Mouse (Mus musculus) MEL (cell line): Measurements from ENCODE around the gene Mks1. TPM values are rescaled to one million over a fixed set of nuclear protein-coding genes. Genes with fewer than 3 reads are reported as not detected.

ENCODE experiments used
- DNase-seq: peaks from one replicate; pipeline ENCODE4 v3.0.0; 2011; ENCODE audit warnings: low read depth, low spot score
- H3K27ac ChIP-seq: 2 replicates; pipeline ENCODE4 v1.5.1; 2012; ENCODE audit warnings: low read depth, mild to moderate bottlenecking, control low read depth, low read length, moderate library complexity; ENCODE audit not compliant: control insufficient read depth
- H3K27me3 ChIP-seq, 2 experiments: fragments of 150-350 bp in 1 of 2; sonication (generic) in 1 of 2; 2 replicates each; pipeline ENCODE4 v1.6.1; 2012; ENCODE audit warnings: low read length in 2 of 2, mild to moderate bottlenecking in 2 of 2, improper control_type of control experiment in 1 of 2, moderate library complexity in 1 of 2; ENCODE audit not compliant: insufficient read depth in 2 of 2, control insufficient read depth in 1 of 2
- H3K36me3 ChIP-seq, 2 experiments: 2 replicates each; pipeline ENCODE4 v1.6.1; 2012 to 2014; ENCODE audit warnings: low read length in 2 of 2, improper control_type of control experiment in 1 of 2, inconsistent platforms in 1 of 2, mild to moderate bottlenecking in 1 of 2; ENCODE audit not compliant: insufficient read depth in 2 of 2, control insufficient read depth in 1 of 2
- H3K4me1 ChIP-seq, 2 experiments: fragments of 150-350 bp in 1 of 2; sonication (generic) in 1 of 2; 2 replicates each; pipeline ENCODE4 v1.6.1; 2012; ENCODE audit warnings: low read length in 2 of 2, improper control_type of control experiment in 1 of 2, mild to moderate bottlenecking in 1 of 2; ENCODE audit not compliant: insufficient read depth in 2 of 2, control insufficient read depth in 1 of 2
- H3K4me3 ChIP-seq, 2 experiments: fragments of 150-350 bp in 1 of 2; sonication (generic) in 1 of 2; 2 replicates each; pipeline ENCODE4 v1.5.1; 2012; ENCODE audit warnings: low read depth in 2 of 2, low read length in 2 of 2, mild to moderate bottlenecking in 2 of 2, moderate library complexity in 2 of 2, control low read depth in 1 of 2, improper control_type of control experiment in 1 of 2; ENCODE audit not compliant: control insufficient read depth in 1 of 2, insufficient read depth in 1 of 2
- H3K79me2 ChIP-seq: 2 replicates; pipeline ENCODE4 v1.6.1; 2012; ENCODE audit warnings: mild to moderate bottlenecking, low read length, moderate library complexity; ENCODE audit not compliant: control insufficient read depth, poor library complexity, insufficient read depth
- H3K9ac ChIP-seq: 2 replicates; pipeline ENCODE4 v1.6.1; 2012; ENCODE audit warnings: low read depth, mild to moderate bottlenecking, control low read depth, low read length, moderate library complexity; ENCODE audit not compliant: control insufficient read depth, poor library complexity, severe bottlenecking
- H3K9me3 ChIP-seq: fragments of 150-350 bp; sonication (generic); replicated peaks from 2 replicates; pipeline ENCODE4 v1.6.1; 2012; ENCODE audit warnings: mild to moderate bottlenecking, low read length, improper control_type of control experiment, moderate library complexity; ENCODE audit not compliant: insufficient read depth
- CHD1 ChIP-seq: IDR thresholded peaks from 2 replicates; pipeline ENCODE4 v1.6.1; 2012; ENCODE audit warnings: low read depth, mild to moderate bottlenecking, inconsistent platforms, low read length, improper control_type of control experiment
- GATA1 ChIP-seq: IDR thresholded peaks from 2 replicates; pipeline ENCODE4 v1.6.1; 2011; ENCODE audit warnings: low read depth, low read length, improper control_type of control experiment
- MAZ ChIP-seq: IDR thresholded peaks from 2 replicates; pipeline ENCODE4 v1.6.1; 2012; ENCODE audit warnings: low read depth, mild to moderate bottlenecking, inconsistent platforms, low read length, improper control_type of control experiment
- MEF2A ChIP-seq: IDR thresholded peaks from 2 replicates; pipeline ENCODE4 v1.6.1; 2014; ENCODE audit warnings: low read depth, mild to moderate bottlenecking, inconsistent platforms, low read length, improper control_type of control experiment; ENCODE audit not compliant: poor library complexity, insufficient replicate concordance, severe bottlenecking; ENCODE audit errors: extremely low read depth
- MXI1 ChIP-seq: IDR thresholded peaks from 2 replicates; pipeline ENCODE4 v1.6.1; 2011; ENCODE audit warnings: mild to moderate bottlenecking, low read depth, low read length, improper control_type of control experiment
- NRF1 ChIP-seq: IDR thresholded peaks from 2 replicates; pipeline ENCODE4 v1.6.1; 2014; ENCODE audit warnings: low read depth, mild to moderate bottlenecking, inconsistent platforms, low read length, improper control_type of control experiment, moderate library complexity; ENCODE audit not compliant: poor library complexity, insufficient read depth, severe bottlenecking
- POLR2A ChIP-seq, 2 experiments: IDR thresholded peaks; 2 replicates each; pipeline ENCODE4 v1.6.1; 2011 to 2012; ENCODE audit warnings: low read length in 2 of 2, mild to moderate bottlenecking in 2 of 2, control low read depth in 1 of 2, improper control_type of control experiment in 1 of 2, low read depth in 1 of 2, moderate library complexity in 1 of 2; ENCODE audit not compliant: control insufficient read depth in 1 of 2, insufficient read depth in 1 of 2, poor library complexity in 1 of 2
- POLR2AphosphoS2 ChIP-seq: IDR thresholded peaks from 2 replicates; pipeline ENCODE4 v1.6.1; 2011; ENCODE audit warnings: low read length, improper control_type of control experiment
- POLR2AphosphoS5 ChIP-seq: IDR thresholded peaks from 2 replicates; pipeline ENCODE4 v1.6.1; 2012; ENCODE audit warnings: low read depth, borderline replicate concordance, mild to moderate bottlenecking, inconsistent platforms, low read length, moderate library complexity, mixed read lengths
- SIN3A ChIP-seq: IDR thresholded peaks from 2 replicates; pipeline ENCODE4 v1.6.1; 2012; ENCODE audit warnings: low read length, improper control_type of control experiment, inconsistent platforms
- SMC3 ChIP-seq: IDR thresholded peaks from 2 replicates; pipeline ENCODE4 v1.6.1; 2011; ENCODE audit warnings: low read depth, low read length, improper control_type of control experiment
- TBP ChIP-seq: IDR thresholded peaks from 2 replicates; pipeline ENCODE4 v1.8.0; 2011; ENCODE audit warnings: low read depth, low read length, improper control_type of control experiment
- TCF12 ChIP-seq: IDR thresholded peaks from 2 replicates; pipeline ENCODE4 v1.6.1; 2014; ENCODE audit warnings: low read depth, mild to moderate bottlenecking, inconsistent platforms, low read length, improper control_type of control experiment, moderate library complexity
- UBTF ChIP-seq: IDR thresholded peaks from 2 replicates; pipeline ENCODE4 v1.6.1; 2012; ENCODE audit warnings: low read depth, mild to moderate bottlenecking, inconsistent platforms, low read length, improper control_type of control experiment, moderate library complexity, borderline replicate concordance; ENCODE audit not compliant: insufficient read depth
- USF2 ChIP-seq, 2 experiments: IDR thresholded peaks; 2 replicates each; pipeline ENCODE4 v1.6.1; 2011 to 2012; ENCODE audit warnings: improper control_type of control experiment in 2 of 2, low read length in 2 of 2, borderline replicate concordance in 1 of 2, inconsistent platforms in 1 of 2, low read depth in 1 of 2, mild to moderate bottlenecking in 1 of 2; ENCODE audit not compliant: insufficient read depth in 1 of 2
- ZC3H11A ChIP-seq: IDR thresholded peaks from 2 replicates; pipeline ENCODE4 v1.6.1; 2012; ENCODE audit warnings: low read depth, mild to moderate bottlenecking, inconsistent platforms, low read length, improper control_type of control experiment
- ZMIZ1 ChIP-seq: IDR thresholded peaks from 2 replicates; pipeline ENCODE4 v1.6.1; 2012; ENCODE audit warnings: low read depth, mild to moderate bottlenecking, inconsistent platforms, low read length, improper control_type of control experiment, moderate library complexity
- ZNF384 ChIP-seq: IDR thresholded peaks from 2 replicates; pipeline ENCODE4 v1.6.1; 2012; ENCODE audit warnings: low read depth, mild to moderate bottlenecking, inconsistent platforms, low read length, improper control_type of control experiment
- polyA plus RNA-seq, 2 experiments: library from polyadenylated mRNA; stranded (reverse) in 1 of 2; unstranded in 1 of 2; fragments of >175 nt in 1 of 2; fragments of >200 nt in 1 of 2; gene quantifications; 2 replicates each; pipeline versions ENCODE4 v1.2.1 to v1.2.4; 2012; ENCODE audit warnings: low replicate concordance in 2 of 2, low read depth in 1 of 2; ENCODE audit not compliant: insufficient read length in 2 of 2, insufficient read depth in 1 of 2, missing spikeins in 1 of 2
- total RNA-seq: library from RNA; depleted of rRNA; stranded (reverse); fragments of 300-350 nt; gene quantifications from 2 replicates; pipeline ENCODE4 v1.2.3, GENCODE M21; 2012

The Mks1 gene
- total and polyA plus RNA-seq, 3 experiments: 3.3 to 6.1 TPM; not detected in 1

GRCm38 (mm10) chr11:87859273-87859672 is 6.3 kb downstream of the Mks1 start:
- Histone ChIP-seq H3K9me3 (no peaks in the 10 kb centered on the region), H3K36me3 (no peaks in the 10 kb centered on the region), H3K9ac (no peak overlapping the region), H3K27me3 (no peaks in the 10 kb centered on the region), H3K4me3 (no peak overlapping the region), H3K79me2 (no peaks in the 10 kb centered on the region), H3K27ac (no peak overlapping the region), H3K4me1 (no peaks in the 10 kb centered on the region)
- DNase-seq: no peak
- TF ChIP-seq CHD1 (no peak), MAZ (no peak), TCF12 (no peak), TBP (no peak), ZC3H11A (no peak), ZNF384 (no peak), POLR2A (IDR thresholded peaks at IDR 0.05; ENCODE audit: control insufficient read depth in 1 of 2, insufficient read depth in 1 of 2, low read depth in 1 of 2, low read length in 2 of 2, poor library complexity in 1 of 2) (no peak), ZMIZ1 (no peak), POLR2AphosphoS2 (no peak), GATA1 (no peak), MEF2A (no peak), MXI1 (no peak)

DNA sequence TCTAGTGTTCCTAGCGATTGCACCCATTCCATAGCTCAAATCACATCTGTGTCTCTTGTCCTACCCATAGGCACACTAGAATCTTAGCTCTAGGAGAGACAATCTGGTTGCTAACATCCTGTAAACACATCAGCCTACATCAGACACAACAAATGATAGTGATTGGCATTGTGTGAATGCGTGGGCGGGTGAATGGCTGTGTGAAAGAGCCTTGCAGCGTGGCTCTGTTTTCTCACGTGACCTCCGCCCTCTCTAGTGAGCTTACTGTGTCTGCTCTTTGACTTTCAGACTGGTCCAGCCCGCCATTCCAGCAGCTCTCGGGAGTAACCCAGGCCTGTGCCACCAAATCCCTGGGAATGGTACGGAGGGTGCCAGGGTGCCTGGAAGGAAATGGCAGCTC is 7.4 kb downstream of the Mks1 start:
- H3K36me3 ChIP-seq: no peaks in the 10 kb centered on the region
- H3K4me1 ChIP-seq: no peaks in the 10 kb centered on the region
- DNase-seq: no peak
- no peaks in the 10 kb centered on the region for H3K79me2 ChIP-seq
- no peak overlapping the region for H3K27ac ChIP-seq
- TF ChIP-seq POLR2A (IDR thresholded peaks at IDR 0.05; ENCODE audit: control insufficient read depth in 1 of 2, insufficient read depth in 1 of 2, low read depth in 1 of 2, low read length in 2 of 2, poor library complexity in 1 of 2) (no peak), SIN3A (no peak), SMC3 (no peak), CHD1 (no peak)
- no peak overlapping the region for H3K4me3 ChIP-seq
- H3K9ac ChIP-seq: no peak overlapping the region
- no peaks in the 10 kb centered on the region for H3K9me3 ChIP-seq
- no peaks in the 10 kb centered on the region for H3K27me3 ChIP-seq

DNA sequence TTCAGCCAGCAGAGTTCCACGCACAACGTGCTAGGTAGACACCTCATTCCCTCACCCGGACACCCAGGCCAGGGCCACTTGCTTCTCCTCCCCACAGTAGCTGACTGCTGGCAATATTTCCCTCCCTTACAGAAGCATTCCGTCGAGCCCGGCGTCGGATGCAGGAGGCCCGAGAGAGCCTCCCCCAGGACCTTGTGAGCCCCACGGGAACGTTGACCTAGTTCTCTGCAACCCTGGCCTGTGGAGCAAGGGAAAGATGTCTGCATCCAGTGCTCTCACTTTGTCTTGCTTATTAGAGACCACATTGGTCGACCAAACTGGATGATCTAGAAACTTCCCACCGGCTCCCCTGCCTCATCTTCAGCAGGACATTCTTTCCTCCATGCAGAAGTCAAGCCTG is 9.8 kb downstream of the Mks1 start:
- no peak overlapping the region for H3K27ac ChIP-seq
- no peak overlapping the region for H3K9ac ChIP-seq
- no peaks in the 10 kb centered on the region for H3K9me3 ChIP-seq
- H3K79me2 ChIP-seq: no peaks in the 10 kb centered on the region
- H3K27me3 ChIP-seq: no peaks in the 10 kb centered on the region
- no peak for DNase-seq
- no peak for TF ChIP-seq UBTF
- TF ChIP-seq POLR2AphosphoS5: no peak
- no peak for TF ChIP-seq ZC3H11A
- TF ChIP-seq SMC3: no peak
- TF ChIP-seq MXI1: no peak
- TF ChIP-seq GATA1: no peak
- TF ChIP-seq ZMIZ1: no peak
- TF ChIP-seq ZNF384: no peak
- TF ChIP-seq USF2 (IDR thresholded peaks at IDR 0.05; ENCODE audit: borderline replicate concordance in 1 of 2, insufficient read depth in 1 of 2, low read depth in 1 of 2, low read length in 2 of 2): no peak
- TF ChIP-seq MEF2A: no peak
- no peak for TF ChIP-seq POLR2A (IDR thresholded peaks at IDR 0.05; ENCODE audit: control insufficient read depth in 1 of 2, insufficient read depth in 1 of 2, low read depth in 1 of 2, low read length in 2 of 2, poor library complexity in 1 of 2)
- no peak for TF ChIP-seq POLR2AphosphoS2
- no peak for TF ChIP-seq NRF1
- TF ChIP-seq, all 39 proteins: peak for 0
- H3K4me3 ChIP-seq: no peak overlapping the region
- H3K4me1 ChIP-seq: no peaks in the 10 kb centered on the region
- no peaks in the 10 kb centered on the region for H3K36me3 ChIP-seq
